Mouse (Mus musculus) kidney, postnatal 10 days (tissue): ENCODE measurements around the gene Pcx.

ENCODE experiments used
- DNase-seq: peaks from one replicate; pipeline ENCODE4 v3.0.0; 2021; ENCODE audit warnings: mixed read lengths

Gene Pcx

DNA sequence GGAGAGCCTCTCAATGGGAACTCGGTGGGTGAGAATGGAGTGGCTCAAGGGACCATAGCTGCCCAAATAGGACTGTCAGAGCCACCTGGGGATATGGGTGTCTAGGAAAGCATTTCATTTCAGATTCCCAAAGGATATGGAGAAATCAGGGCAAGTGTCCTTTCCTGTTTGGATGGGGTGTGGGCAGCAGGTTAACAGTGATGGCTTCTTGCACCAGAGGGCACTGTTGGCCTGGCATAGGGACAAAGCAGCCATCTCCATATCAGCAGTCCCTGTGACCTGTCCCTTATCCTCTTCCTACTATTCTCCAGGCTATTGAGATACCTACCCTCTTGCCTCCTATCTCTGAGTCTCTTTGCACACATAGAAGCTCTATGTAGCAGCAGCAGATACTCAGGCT, 78.8 kb downstream of the Pcx start:
- peak; percentile 46 for DNase-seq

DNA sequence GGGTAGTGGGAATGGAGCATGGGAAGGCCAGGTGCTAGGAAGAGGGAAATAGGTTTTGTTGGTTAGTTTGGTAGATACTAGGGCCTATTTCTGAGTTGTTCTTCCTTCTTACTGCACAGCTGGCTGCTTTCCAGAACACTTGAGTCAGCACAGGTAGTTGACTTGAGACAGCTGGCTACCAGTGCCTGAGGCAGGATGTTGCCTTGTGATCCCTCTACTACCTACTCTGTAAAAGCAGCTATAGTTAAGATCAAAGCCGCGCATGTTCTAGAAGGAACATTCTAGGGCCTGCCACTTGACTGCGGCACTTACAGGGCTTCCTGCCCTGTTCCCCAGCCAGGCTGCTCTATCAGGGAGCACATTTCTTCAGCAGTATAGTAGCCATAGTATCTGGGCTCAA, 79.8 kb downstream of the Pcx start:
- no peak for DNase-seq

DNA sequence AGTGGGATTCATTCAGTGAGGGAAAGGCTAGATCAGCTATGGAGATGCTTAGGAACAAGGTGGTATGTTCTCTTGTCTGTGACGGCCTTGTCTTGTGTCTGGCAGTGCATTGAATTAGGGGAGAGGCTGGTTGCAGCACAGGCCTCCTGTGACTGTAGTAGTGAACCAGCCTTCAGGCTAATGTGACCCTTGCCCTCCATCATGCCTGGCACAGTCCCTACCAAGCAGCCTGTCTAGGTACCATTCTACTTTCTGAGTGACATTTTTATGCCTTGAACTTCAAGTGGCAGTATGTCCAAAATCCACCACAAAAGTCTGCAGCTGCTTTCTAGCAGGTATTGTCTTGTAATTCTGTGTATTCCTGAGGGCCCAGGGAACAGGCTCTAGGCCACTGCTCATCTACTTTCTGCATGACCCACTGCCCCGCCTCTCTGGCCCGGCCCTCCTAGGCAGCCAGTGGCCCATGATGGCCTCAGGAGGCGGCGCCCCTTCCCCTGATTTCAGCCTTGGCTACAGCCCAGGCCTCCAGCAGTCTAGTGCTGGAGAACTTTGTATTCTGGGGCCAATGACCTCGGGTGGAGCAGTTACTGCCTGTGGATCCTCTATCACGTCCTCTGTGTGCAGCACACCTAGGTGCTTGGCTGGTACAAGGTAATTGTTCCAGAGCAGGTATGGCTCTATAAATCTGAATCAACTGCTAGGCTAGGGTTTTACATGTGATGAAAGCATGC, 83.7 kb downstream of the Pcx start:
- DNase-seq, result peak; percentile 82

DNA sequence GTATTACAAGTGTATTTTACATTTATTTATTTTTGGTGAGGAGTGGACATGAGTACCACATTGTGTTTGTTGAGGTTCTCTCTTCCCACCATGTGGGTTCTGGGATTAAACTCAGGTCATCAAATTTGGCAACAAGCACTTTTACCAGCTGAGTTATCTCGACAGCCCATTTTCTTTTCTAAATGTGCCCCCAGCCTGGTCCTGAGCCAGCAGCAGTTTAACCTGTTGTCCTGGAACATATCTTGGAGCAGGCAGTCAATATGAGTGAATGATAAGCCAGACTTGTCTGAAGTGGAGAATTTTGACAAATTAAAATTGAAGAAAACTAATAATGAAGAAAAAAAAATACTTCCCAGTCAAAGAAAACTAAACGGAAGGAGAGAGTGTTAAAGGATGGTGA, 85.8 kb downstream of the Pcx start:
- DNase-seq, result no peak

DNA sequence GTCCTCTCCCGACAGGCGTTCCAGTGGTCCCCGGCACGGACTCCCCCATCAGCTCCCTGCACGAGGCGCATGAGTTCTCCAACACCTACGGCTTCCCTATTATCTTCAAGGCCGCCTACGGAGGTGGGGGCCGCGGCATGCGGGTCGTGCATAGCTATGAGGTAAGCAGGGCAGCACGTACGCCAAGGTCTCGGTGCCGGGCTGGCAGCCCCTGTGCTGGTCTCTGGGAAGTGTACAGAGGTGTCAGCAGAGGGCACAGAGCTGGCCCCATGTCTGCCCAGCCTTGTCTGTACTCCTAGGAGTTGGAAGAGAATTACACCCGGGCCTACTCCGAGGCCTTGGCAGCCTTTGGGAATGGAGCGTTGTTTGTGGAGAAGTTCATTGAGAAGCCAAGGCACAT, 92.2 kb downstream of the Pcx start:
- no peak for DNase-seq

DNA sequence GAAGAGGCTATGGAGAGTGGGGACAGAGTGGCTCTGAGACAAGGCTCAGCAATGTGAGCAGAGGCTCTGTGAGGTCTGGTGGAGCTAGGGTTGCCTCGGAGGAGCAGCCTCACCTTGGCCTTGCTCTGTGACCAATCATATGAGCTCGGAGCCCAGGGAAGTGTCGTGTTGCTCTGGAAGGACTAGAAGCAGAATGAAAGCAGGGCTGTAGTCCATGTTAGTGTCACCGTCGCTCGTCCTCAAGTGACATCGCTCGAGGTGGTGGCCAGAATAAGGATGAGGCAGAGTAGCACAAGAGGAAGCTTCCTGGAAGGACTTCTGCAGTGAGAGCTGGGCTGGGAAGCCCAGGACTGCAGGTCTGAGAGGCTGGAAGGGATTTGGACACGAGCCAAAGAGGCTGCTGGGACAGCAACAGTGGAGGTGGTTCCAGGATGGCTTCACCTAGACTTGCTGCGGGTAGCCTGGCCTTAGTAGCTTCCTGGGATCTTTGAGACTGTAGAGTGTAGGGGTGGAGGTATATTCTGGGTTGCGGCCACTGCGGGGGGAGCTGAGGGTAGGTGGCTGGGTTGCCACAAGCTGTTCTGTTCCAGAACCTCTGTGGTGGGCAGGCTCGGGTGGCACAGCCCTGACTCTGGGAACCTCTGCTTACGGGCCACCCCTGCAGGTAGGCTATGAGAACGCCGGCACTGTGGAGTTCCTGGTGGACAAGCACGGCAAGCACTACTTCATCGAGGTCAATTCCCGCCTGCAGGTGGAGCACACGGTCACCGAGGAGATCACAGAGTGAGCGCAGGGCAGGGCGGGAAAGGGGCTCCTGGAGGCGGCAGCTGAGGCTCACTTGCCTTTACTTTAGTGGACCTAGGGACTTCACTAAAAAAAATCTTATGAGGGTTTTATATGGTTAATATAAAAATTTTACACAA, 93.8 kb downstream of the Pcx start:
- DNase-seq, result peak; percentile 75

DNA sequence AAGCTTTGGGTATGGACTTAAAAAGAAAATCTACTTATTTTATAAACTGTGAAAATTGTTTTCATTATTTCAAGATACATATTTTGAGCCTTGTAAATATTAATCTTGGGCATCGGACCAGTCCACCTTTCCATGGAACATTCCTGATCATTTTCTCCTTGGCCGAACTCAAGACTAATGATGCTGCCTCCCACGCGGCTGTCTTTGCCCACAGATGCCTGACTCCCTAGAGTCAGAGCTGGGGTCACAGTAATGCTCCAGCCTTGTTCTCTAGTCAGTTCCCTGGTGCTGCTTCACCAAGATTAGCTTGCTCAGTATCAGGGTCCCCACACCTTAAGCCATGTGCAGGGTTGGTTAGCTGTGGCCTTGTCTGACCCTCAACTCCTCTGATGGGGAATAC, 95.4 kb downstream of the Pcx start:
- DNase-seq, result no peak

DNA sequence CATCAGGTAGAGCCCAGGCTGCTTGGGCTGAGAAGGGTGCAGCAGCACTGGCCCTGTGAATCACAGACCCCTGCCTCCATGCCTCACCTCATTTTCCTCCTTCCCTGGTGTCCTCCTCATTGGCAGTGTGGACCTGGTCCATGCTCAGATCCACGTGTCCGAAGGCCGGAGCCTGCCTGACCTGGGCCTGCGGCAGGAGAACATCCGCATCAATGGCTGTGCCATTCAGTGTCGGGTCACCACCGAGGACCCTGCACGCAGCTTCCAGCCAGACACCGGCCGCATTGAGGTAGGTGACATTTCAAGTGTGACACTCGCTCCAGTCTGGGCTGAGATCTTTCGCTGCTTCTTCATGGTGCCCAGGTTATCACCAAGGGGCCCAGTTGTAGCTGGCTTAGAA, 97.1 kb downstream of the Pcx start:
- DNase-seq, result no peak

DNA sequence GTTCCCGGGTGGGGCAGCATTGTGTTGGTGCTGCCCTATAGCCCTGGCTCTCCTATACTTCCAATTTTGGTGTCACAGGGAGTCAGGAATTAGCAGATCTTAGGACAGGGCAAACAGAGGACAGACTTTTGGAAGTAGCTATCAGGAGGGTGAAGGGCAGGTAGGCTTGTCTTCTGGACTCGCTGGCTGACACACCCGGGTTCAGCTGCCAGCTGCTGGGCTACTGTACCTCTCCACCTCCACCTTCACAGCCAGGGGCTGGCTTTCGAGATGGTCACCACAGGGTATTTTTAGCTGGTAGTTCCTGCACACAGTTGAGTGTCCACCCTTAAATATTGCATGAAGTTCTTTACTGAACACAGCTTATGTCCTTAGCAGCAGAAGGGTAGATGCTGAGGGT, 98.2 kb downstream of the Pcx start:
- no peak for DNase-seq

DNA sequence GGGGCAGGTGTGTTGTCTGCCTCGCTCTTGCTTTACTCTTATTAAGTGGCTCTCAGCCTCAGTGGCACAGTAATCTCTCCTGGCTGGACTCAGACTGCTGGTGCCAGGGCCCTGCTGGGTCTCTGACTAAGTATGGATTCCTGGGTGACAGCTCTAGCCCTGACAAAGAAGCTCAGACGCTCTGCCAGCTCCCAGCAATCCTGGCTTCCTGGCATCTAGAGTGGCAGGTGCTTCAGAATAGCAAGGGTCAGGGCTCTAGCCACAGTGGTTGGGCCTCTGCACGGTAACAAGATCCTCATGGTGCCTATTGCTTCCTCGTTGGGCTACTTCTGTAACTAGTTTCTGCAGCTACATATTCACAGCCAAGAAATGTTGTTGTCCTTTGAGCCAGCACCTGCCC, 99.8 kb downstream of the Pcx start:
- DNase-seq, result no peak

DNA sequence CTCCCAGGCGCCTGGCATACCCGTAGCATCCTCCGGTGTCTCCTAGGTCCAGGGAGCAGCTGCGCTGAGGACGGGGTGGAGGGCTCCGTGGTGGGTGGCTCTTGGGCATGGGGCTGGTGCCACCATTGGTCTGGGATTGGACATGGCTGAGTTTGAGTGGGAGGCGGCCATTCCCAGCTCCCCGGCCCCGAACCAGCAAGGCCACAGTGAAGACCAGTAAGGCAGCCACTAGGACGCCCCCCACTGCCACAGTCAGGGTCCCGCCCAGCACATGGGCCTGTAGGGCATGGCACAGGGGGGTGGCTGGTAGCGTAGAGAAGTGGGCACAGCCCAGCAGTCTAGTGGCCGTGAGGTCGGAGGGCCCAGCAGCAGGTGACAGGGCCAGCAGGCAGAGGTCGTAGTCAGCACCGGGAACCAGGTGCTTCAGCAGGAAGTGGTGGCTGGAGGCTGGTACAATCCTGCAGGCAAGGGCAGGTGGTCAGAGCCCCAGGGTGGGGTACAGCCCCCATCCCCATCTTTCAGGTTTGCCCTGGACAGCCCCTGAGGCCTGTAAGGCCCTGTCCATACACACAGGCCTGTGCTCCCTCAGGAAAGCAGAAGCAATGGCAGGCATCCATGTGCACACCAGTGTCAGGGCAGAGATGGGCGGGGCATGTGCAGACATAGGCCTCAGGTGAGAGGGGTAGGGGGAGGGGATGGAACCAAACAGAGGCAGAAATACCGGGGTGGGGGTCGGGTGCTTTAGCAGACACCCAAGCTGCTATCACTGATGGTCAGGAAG, 102.1 kb downstream of the Pcx start:
- DNase-seq, result no peak

DNA sequence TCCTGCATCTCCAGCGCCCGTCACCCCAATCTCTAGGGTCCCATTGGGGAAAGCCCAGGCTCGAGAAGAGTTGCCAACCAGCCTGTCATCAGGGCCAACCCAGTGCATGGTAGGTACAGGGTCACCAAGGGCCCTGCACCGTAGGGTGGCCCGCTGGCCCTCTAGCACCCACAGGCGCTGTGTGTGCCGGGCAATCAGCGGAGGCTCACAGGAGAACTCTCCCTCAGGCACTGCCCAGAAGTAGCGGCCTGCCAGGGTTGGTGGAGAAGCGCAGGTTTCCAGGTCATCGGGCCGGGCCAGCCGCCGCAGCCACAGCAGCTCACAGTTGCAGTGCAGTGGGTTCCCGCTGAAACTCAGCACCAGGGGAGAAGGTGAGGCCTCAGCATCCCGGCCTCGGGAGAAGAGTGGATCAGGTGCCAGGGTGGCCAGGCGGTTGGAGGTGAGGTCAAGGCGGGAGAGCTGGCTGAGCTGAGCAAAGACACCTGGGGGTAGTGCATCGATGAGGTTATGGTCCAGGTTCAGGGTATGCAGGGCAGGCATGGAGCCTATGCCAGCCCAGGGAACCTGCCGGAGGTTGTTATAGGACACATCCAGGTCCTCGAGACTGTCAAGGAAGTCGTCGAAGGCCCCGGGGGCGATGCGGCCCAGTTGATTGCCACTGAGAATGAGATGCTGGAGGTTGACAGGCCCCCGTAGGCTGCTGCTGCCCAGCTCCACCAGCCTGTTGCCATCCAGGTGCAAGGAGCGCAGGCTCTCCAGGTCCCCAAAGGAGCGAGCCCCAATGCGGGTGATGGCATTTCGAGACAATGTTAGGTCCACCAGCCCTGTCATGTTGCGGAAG, 103.4 kb downstream of the Pcx start:
- DNase-seq, result no peak

DNA sequence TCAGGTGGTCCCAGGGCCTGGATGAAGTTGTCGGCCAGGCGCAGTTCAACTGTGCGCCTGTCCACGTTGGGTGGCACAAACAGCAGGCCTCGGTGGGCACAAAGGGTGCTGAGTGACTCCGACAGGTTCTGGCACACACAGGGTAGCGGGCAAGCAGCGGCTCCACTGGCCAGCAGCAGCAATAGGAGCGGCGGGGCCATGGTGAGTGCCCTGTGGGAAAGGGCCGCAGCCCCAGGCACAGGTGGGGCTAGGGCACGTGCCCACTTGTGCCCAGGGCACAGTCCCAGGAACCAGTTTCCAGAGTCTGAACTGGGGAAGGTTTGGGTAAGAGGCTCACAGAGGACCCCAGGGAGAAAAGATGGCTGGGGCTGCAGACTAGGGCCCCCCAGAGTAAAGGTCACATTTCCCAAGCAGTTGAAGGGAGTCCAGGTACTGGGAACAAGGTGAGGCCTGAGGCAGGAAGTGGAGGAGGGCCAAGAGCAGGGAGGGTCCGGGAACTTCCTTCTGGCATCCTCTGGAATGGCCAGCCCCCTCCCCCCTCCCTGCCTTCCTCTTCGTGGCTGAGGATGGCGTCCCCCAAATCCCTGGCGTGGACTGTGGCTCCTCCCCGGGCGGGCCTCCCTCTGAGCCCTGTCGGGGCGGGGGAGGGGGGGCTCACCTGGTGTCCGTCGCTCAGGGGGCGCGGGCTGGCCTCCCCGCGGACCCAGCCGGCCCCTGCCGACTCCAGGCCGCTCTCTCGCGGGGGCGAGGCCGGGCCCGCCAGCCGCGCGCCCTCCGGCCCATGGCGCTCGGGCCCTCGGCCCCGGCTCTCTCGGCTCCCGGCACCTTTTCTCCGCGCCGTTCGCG, 104.3 kb downstream of the Pcx start:
- peak; percentile 67 for DNase-seq

DNA sequence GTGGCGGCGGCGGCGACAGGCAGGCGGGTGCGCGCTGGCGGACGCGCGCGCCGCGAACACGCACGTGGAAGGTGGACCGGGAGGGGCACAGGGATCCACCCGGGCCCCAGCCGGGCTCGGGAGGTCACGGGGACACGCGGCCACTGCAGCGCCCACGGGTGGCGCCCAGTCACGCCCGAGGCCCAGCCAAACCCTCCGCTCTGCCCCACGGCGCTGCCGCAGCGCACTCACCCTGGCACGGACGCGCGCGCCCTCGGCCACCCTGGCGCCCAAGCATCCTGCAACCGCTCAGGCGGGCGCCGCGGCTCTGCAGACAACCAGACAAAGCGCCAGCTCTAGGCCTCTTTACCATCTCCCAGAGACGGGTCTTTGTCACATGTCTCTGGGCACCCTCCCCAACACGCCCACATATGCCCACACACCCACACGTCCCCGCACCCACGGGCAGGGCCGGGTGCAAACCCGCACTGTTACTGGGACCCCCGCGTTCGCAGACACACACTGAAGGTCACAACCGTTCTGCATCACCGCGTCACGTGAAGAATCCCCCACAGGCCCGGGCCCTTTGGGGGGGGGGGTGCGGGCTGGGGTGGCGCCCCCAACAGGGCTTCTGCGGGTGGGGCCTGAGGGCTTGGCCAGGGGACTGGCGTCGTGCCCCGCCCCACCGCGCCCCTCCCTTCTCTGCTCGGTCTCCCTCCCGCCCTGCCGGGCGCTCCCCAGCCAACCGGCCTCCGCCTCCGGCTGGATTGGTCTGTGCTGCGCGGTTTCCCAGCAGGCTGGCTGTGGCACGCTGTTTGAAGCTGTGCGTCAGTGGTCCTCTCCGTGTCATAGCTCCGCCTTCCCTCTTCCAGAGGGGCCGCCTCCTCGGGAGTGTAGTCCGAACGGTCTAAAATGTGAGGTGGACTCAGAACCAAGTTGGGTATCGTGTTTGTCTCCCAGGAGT, 105.2 kb downstream of the Pcx start, which contains the start of gene Lrfn4:
Gene Lrfn4, minus strand, starts transcription at position 517 of the 943 bp plus-strand sequence.
- peak; percentile 93 for DNase-seq

DNA sequence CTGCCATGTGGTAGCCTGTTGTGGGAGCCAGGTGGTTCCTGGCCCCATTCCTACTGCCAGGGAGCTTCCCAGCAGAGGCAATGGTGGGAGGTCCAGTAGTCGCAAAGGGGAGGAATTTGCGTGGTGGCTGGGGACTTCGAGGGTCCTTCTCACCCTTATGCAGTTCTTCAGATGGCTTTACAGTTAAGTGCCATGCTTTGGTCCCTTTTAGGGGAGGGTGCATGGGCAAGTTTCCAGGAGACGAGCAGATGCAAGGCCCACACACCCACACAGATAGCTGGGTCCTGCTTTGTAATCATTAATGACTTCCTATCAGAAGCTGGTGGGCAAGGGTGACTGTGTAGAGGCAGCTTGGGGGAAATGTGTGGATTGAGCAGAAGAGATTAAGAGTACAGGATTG, 106.3 kb downstream of the Pcx start:
- no peak for DNase-seq

DNA sequence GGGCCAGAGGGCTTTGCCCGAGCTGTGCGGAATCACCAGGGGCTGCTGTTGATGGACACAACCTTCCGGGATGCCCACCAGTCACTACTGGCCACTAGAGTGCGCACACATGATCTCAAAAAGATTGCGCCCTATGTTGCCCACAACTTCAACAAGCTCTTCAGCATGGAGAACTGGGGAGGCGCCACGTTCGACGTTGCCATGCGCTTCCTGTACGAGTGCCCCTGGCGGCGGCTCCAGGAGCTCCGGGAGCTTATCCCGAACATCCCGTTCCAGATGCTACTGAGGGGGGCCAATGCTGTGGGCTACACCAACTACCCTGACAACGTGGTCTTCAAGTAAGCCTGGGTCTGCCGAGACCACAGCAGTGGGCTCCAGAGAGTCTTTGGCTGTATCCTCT, 107.9 kb downstream of the Pcx start:
- DNase-seq, result peak; percentile 58

DNA sequence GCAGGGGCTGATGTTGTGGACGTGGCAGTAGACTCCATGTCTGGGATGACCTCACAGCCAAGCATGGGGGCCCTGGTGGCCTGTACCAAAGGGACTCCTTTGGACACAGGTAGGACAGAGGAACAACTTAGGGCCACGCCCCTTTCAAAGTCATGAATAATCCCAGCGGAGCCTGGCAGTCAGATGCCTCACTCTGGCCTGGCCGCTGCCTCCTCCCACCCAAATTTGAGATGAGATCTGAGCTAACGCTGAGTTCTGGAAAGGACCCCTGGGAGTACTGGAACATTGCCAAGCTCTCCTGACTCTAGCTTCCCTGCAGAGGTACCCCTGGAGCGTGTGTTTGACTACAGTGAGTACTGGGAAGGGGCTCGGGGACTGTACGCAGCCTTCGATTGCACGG, 109.2 kb downstream of the Pcx start:
- DNase-seq, result no peak

DNA sequence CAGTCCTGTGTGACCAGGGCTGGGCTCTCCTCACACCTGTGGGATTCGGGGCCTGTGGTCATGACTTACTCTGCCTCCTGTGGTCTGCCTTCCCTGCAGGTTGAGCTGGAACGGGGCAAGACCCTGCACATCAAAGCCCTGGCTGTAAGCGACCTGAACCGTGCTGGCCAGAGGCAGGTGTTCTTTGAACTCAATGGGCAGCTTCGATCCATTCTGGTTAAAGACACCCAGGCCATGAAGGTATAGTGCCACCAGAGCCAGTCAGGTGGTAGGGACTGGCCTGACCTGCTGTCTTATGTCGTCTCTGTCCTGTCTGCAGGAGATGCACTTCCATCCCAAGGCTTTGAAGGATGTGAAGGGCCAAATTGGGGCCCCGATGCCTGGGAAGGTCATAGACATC, 110.4 kb downstream of the Pcx start:
- no peak for DNase-seq

DNA sequence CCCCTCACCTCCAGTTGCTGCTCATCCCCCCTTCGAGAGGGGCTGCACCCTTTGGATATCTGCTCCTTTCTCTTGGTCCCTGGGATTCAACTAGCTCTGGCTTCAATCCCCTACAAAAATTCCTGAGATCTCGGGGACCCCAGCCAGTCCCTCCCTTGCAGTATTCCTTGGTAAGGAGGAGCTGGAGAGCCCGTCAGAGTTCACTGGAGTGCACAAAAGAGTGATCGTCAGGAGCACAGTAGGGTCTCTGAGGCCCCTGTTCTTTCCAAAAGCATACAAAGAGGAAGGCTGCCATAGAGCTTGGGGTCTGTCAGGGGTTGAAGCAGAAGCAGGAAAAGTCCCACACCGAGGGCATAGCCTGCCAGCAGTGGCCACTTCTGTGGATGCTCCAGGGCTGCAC, 112.5 kb downstream of the Pcx start:
- DNase-seq, result no peak

DNA sequence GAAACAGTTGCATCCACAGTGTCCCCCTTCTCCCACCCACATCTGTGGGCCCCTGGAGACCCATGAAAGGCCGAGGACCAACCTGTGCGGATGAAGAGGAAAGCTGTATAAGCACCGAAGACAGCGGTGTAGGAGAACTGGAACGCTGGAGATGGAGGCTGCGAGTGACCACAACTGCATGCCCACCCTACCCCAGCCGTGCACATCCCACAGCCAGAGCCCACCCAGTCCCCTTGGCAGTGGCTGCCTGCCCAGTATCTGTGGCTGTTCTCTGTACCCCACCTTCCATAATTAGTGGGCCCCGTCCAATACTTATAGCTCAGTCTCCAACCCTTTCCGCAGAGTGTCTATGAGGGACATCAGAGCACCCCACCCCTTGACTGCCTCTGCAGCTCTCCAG, 113.1 kb downstream of the Pcx start:
- DNase-seq, result no peak
